Mouse (Mus musculus) neural tube, embryonic 13.5 days (tissue): ENCODE measurements at regions not wholly inside any gene's neighbourhood (a gene's known extent, or its start where the extent isn't known, plus 50 kb on each side); places are given as distances from the start of the nearest gene placed in this dataset.
"Not testable (repeated sequence)": the region's sequence is repeated elsewhere in the genome, so short reads cannot be mapped to it uniquely, and the experiment has no call there.

Experiments
- ATAC-seq: fragments of 200-750 bp; cut with Nextera tagmentation; 2 replicates; pipeline ENCODE4 v1.8.0; 2017; ENCODE audit warnings: low read depth, mild to moderate bottlenecking, moderate TSS enrichment, moderate library complexity
- H3K27ac ChIP-seq: fragments of 300-500 bp; sonication (generic); replicated peaks from 2 replicates; pipeline ENCODE4 v1.5.1; 2015; ENCODE audit warnings: moderate library complexity, mild to moderate bottlenecking, inconsistent platforms
- H3K27me3 ChIP-seq: fragments of 300-500 bp; sonication (generic); 2 replicates; pipeline ENCODE4 v1.6.1; 2015; ENCODE audit warnings: mild to moderate bottlenecking, inconsistent platforms
- H3K36me3 ChIP-seq: fragments of 300-500 bp; sonication (generic); 2 replicates; pipeline ENCODE4 v1.6.1; 2015; ENCODE audit warnings: mild to moderate bottlenecking, inconsistent platforms
- H3K4me1 ChIP-seq: fragments of 300-500 bp; sonication (generic); replicated peaks from 2 replicates; pipeline ENCODE4 v1.6.1; 2015; ENCODE audit warnings: inconsistent platforms
- H3K4me2 ChIP-seq: fragments of 300-500 bp; sonication (generic); 2 replicates; pipeline ENCODE4 v1.6.1; 2015; ENCODE audit warnings: inconsistent platforms, mild to moderate bottlenecking, moderate library complexity
- H3K4me3 ChIP-seq: fragments of 300-500 bp; sonication (generic); 2 replicates; pipeline ENCODE4 v1.5.1; 2015; ENCODE audit warnings: mild to moderate bottlenecking, inconsistent platforms
- H3K9ac ChIP-seq: fragments of 300-500 bp; sonication (generic); 2 replicates; pipeline ENCODE4 v1.6.1; 2015; ENCODE audit warnings: moderate library complexity, mild to moderate bottlenecking, inconsistent platforms
- H3K9me3 ChIP-seq: fragments of 300-500 bp; sonication (generic); 2 replicates; pipeline ENCODE4 v1.6.1; 2016; ENCODE audit warnings: inconsistent platforms
- WGBS: fragments of 180-500 bp; shearing (Covaris S2); methylation state at CpG from one replicate; pipeline ENCODE4 v1.1.7; 2015; 5-methylcytosine and 5-hydroxymethylcytosine counted together

GRCm38 (mm10) chr13:16424147-16424546 lies 412.5 kb downstream of the Inhba start:
- H3K27me3 ChIP-seq, result no peaks in the 10 kb centered on the region
- no peaks in the 10 kb centered on the region for H3K36me3 ChIP-seq
- H3K4me2 ChIP-seq, result no peak overlapping the region
- H3K4me1 ChIP-seq, result no peaks in the 10 kb centered on the region
- no peaks in the 10 kb centered on the region for H3K9me3 ChIP-seq
- WGBS, result 86% methylated on average over 2 of the region's 2 CpGs
- H3K4me3 ChIP-seq, result no peak overlapping the region
- H3K9ac ChIP-seq, result no peak overlapping the region
- no peak overlapping the region for H3K27ac ChIP-seq
- ATAC-seq, result no peak

DNA sequence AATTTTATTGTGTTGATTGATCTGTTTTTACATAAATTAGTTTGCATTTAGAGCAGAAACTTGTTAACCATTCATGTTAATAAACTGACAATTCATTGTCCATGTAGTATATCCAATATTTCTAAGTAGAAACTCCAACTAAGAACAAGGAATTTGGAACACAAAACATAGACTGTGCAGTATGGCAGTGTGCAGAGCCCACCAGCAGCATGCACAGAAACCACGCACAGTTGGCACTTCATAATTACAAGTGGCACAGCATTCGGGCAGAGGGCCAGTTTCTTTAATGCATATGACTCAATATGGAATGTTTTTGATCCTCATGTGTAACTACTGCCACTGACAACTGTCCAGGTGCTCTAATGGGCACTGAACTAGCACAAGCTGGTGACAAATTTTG lies 423.8 kb downstream of the Inhba start:
- Histone ChIP-seq H3K4me1 (no peaks in the 10 kb centered on the region), H3K9me3 (no peaks in the 10 kb centered on the region), H3K36me3 (no peaks in the 10 kb centered on the region), H3K4me2 (no peak overlapping the region), H3K27me3 (no peaks in the 10 kb centered on the region), H3K27ac (no peak overlapping the region), H3K9ac (no peak overlapping the region), H3K4me3 (no peak overlapping the region)
- ATAC-seq, result no peak
- 82% methylated on average over 2 of the region's 2 CpGs for WGBS

- Histone ChIP-seq H3K27ac (no peak overlapping the region), H3K9me3 (no peaks in the 10 kb centered on the region), H3K36me3 (no peaks in the 10 kb centered on the region), H3K9ac (no peak overlapping the region), H3K27me3 (no peaks in the 10 kb centered on the region), H3K4me2 (no peak overlapping the region), H3K4me1 (no peaks in the 10 kb centered on the region), H3K4me3 (no peak overlapping the region)
- ATAC-seq, result no peak
Measured at GRCm38 (mm10) chr13:16453234-16453633, 441.6 kb downstream of the Inhba start.

- Histone ChIP-seq H3K27ac (no peak overlapping the region), H3K4me2 (no peak overlapping the region), H3K27me3 (no peaks in the 10 kb centered on the region), H3K4me3 (no peak overlapping the region), H3K36me3 (no peaks in the 10 kb centered on the region), H3K9ac (no peak overlapping the region), H3K9me3 (no peaks in the 10 kb centered on the region), H3K4me1 (no peaks in the 10 kb centered on the region)
- 86% methylated on average over 2 of the region's 2 CpGs for WGBS
- ATAC-seq, result no peak
Measured at GRCm38 (mm10) chr13:16459743-16460142, 448.1 kb downstream of the Inhba start.

GRCm38 (mm10) chr13:16461681-16462080 lies 450.0 kb downstream of the Inhba start:
- H3K27ac ChIP-seq, result no peak overlapping the region
- no peaks in the 10 kb centered on the region for H3K4me1 ChIP-seq
- H3K9me3 ChIP-seq, result no peaks in the 10 kb centered on the region
- no peak overlapping the region for H3K4me3 ChIP-seq
- ATAC-seq, result no peak
- no peak overlapping the region for H3K4me2 ChIP-seq
- no peaks in the 10 kb centered on the region for H3K36me3 ChIP-seq
- H3K27me3 ChIP-seq, result no peaks in the 10 kb centered on the region
- H3K9ac ChIP-seq, result no peak overlapping the region
- WGBS, result 89% methylated on average over 2 of the region's 2 CpGs

DNA sequence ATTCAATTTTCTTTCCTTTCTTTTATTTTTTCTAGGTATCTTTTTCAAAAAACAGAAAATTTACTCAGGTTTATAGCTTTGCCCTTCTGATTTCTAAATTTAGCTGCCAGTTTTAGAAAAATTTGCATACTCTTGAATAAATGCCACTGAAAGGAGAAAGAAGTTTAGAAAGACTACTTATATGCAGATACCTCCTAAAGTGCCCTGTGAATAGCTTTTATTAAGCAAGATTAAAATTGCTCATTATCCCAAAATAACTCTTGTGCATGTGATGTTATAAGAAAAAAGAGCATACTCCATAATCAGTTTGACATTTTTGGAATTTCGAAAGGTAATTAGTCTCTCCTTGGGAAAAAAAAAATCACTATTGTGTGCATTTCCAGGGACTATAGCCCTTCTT lies 453.2 kb downstream of the Inhba start:
- 90% methylated on average over 1 of the region's 1 CpGs for WGBS
- H3K9me3 ChIP-seq, result no peaks in the 10 kb centered on the region
- no peak overlapping the region for H3K27ac ChIP-seq
- H3K4me3 ChIP-seq, result no peak overlapping the region
- H3K27me3 ChIP-seq, result no peaks in the 10 kb centered on the region
- no peaks in the 10 kb centered on the region for H3K36me3 ChIP-seq
- no peak overlapping the region for H3K4me2 ChIP-seq
- H3K9ac ChIP-seq, result no peak overlapping the region
- H3K4me1 ChIP-seq, result no peaks in the 10 kb centered on the region
- no peak for ATAC-seq

DNA sequence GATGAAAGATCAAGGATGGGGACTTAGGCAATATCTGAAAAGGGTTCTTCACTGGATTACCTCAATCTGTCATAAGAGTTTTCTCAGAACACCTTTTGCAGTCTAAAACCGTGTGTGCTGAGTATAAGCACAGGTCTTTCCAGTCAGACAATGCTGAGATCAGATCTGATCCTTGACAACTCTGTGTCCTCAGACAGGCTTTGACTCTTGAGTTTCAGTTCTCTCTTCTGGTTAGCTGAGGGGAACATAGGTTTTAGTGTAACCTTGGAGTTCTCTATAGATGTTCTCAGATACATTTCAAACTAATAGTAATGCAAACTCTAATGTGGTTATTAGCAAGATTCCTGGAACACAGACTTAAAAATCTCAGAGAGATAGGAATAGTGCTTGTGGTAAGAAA lies 453.7 kb downstream of the Inhba start:
- H3K9ac ChIP-seq, result no peak overlapping the region
- H3K4me2 ChIP-seq, result no peak overlapping the region
- no peaks in the 10 kb centered on the region for H3K9me3 ChIP-seq
- H3K27ac ChIP-seq, result no peak overlapping the region
- 76% methylated on average over 1 of the region's 1 CpGs for WGBS
- H3K27me3 ChIP-seq, result no peaks in the 10 kb centered on the region
- no peak for ATAC-seq
- no peaks in the 10 kb centered on the region for H3K36me3 ChIP-seq
- no peak overlapping the region for H3K4me3 ChIP-seq
- no peaks in the 10 kb centered on the region for H3K4me1 ChIP-seq

- Histone ChIP-seq H3K27me3 (no peaks in the 10 kb centered on the region), H3K9ac (no peak overlapping the region), H3K9me3 (no peaks in the 10 kb centered on the region), H3K27ac (no peak overlapping the region), H3K36me3 (no peaks in the 10 kb centered on the region), H3K4me1 (no peaks in the 10 kb centered on the region), H3K4me3 (no peak overlapping the region), H3K4me2 (no peak overlapping the region)
- WGBS, result 93% methylated on average over 1 of the region's 1 CpGs
- ATAC-seq, result no peak
Measured at GRCm38 (mm10) chr13:16465812-16466211, 454.2 kb downstream of the Inhba start.

GRCm38 (mm10) chr13:16476515-16476914 lies 464.9 kb downstream of the Inhba start:
- no peak overlapping the region for H3K4me2 ChIP-seq
- no peaks in the 10 kb centered on the region for H3K4me1 ChIP-seq
- H3K4me3 ChIP-seq, result no peak overlapping the region
- H3K27me3 ChIP-seq, result no peaks in the 10 kb centered on the region
- H3K36me3 ChIP-seq, result no peaks in the 10 kb centered on the region
- WGBS, result 88% methylated on average over 1 of the region's 1 CpGs
- no peak overlapping the region for H3K9ac ChIP-seq
- H3K27ac ChIP-seq, result no peak overlapping the region
- ATAC-seq, result no peak
- no peaks in the 10 kb centered on the region for H3K9me3 ChIP-seq

GRCm38 (mm10) chr13:16487292-16487691 lies 475.6 kb downstream of the Inhba start:
- no peak for ATAC-seq
- Histone ChIP-seq H3K4me3 (no peak overlapping the region), H3K4me2 (no peak overlapping the region)

GRCm38 (mm10) chr13:16490680-16491079 lies 479.0 kb downstream of the Inhba start:
- WGBS, result 58% methylated on average over 6 of the region's 6 CpGs
- H3K9me3 ChIP-seq, H3K4me2 ChIP-seq, H3K4me1 ChIP-seq, H3K4me3 ChIP-seq, H3K36me3 ChIP-seq, H3K27me3 ChIP-seq, H3K27ac ChIP-seq, H3K9ac ChIP-seq, ATAC-seq: not testable (repeated sequence)

More at GRCm38 (mm10) chr13:16487292-16487691, 475.6 kb downstream of the Inhba start:
- Histone ChIP-seq H3K27ac (no peak overlapping the region), H3K9ac (no peak overlapping the region), H3K27me3 (no peaks in the 10 kb centered on the region), H3K36me3 (no peaks in the 10 kb centered on the region), H3K9me3 (no peaks in the 10 kb centered on the region), H3K4me1 (no peaks in the 10 kb centered on the region)

DNA sequence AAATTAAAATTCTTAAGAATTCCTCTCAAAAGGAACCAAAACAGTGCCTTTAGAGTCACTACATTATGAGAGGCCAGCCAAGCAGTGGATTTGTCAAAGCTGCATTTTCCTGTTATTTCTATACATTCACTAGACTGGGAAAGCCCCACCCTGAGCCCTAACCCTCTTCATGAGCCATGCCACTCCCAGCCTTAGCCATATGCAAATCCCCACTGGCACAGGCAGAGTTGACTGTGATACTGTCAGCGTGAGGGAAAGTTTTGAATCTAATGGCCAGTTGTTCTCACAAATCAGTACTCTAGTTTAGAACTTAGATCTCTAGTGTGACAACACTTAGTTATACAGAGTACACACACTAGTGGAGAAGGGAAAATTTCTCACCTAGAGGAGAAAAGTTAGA lies 486.4 kb downstream of the Inhba start:
- Histone ChIP-seq H3K9me3 (no peaks in the 10 kb centered on the region), H3K4me2 (no peak overlapping the region), H3K4me1 (no peaks in the 10 kb centered on the region), H3K36me3 (no peaks in the 10 kb centered on the region), H3K27me3 (no peaks in the 10 kb centered on the region), H3K9ac (no peak overlapping the region), H3K27ac (no peak overlapping the region), H3K4me3 (no peak overlapping the region)
- WGBS, result 48% methylated on average over 1 of the region's 1 CpGs
- ATAC-seq, result no peak

GRCm38 (mm10) chr13:16512876-16513275 lies 501.2 kb downstream of the Inhba start:
- Histone ChIP-seq H3K27ac (no peak overlapping the region), H3K4me3 (no peak overlapping the region), H3K4me1 (no peaks in the 10 kb centered on the region), H3K4me2 (no peak overlapping the region), H3K27me3 (no peaks in the 10 kb centered on the region), H3K9me3 (no peaks in the 10 kb centered on the region), H3K36me3 (no peaks in the 10 kb centered on the region), H3K9ac (no peak overlapping the region)
- no peak for ATAC-seq
- WGBS, result 72% methylated on average over 4 of the region's 4 CpGs

GRCm38 (mm10) chr13:16515195-16515594 lies 503.5 kb downstream of the Inhba start:
- ATAC-seq, result no peak
- no peaks in the 10 kb centered on the region for H3K9me3 ChIP-seq
- H3K9ac ChIP-seq, result no peak overlapping the region
- no peaks in the 10 kb centered on the region for H3K27me3 ChIP-seq
- no peaks in the 10 kb centered on the region for H3K4me1 ChIP-seq
- no peak overlapping the region for H3K27ac ChIP-seq
- H3K36me3 ChIP-seq, result no peaks in the 10 kb centered on the region
- H3K4me2 ChIP-seq, result no peak overlapping the region
- H3K4me3 ChIP-seq, result no peak overlapping the region
